Mouse (Mus musculus) embryonic stem cell, embryonic (primary cell): ENCODE results near the gene Pcnp.
"Not testable (repeated sequence)": the region's sequence is repeated elsewhere in the genome, so short reads cannot be mapped to it uniquely, and the experiment has no call there.

Experiments used
- CTCF ChIA-PET, 4 experiments: fragments of 300-600 bp in 2 of 4; fragments of 350-600 bp in 2 of 4; sonication (Branson Sonifier 250); formaldehyde crosslinking; loops; one replicate each; lab custom pipeline; 2022; ENCODE audit warnings: inconsistent platforms in 2 of 4; lab: Charles Lee
- POLR2A ChIA-PET, 4 experiments: fragments of 300-600 bp in 2 of 4; fragments of 350-600 bp in 2 of 4; sonication (Branson Sonifier 250); formaldehyde crosslinking; loops; one replicate each; lab custom pipeline; 2022; ENCODE audit warnings: antibody characterized with exemption in 4 of 4, inconsistent platforms in 1 of 4; lab: Charles Lee

Pcnp gene

GRCm38 (mm10) chr16:56056944-56057590, 27.5 kb upstream of the Pcnp start:
- CTCF ChIA-PET, result interaction anchor here in 2 of 4 experiments (0.7 kb wide), 2 partner anchors 27 to 38 kb away, joined by 3 to 5 read pairs; partner anchors contain the start of gene Pcnp (in 1 of the 2)
- POLR2A ChIA-PET, result interaction anchor here in 2 of 4 experiments (0.6 to 1.4 kb wide), 8 partner anchors 9 to 799 kb away, joined by 3 to 4 read pairs (median 4); partner anchors contain the start of genes Pcnp (in 1 of the 2) and Trmt10c (in 1 of the 2)

- POLR2A ChIA-PET, result interaction anchor here in 1 of 4 experiments (0.8 to 1.5 kb wide), 2 partner anchors 11 to 27 kb away, joined by 3 read pairs; partner anchors contain the start of gene Pcnp
- CTCF ChIA-PET, result interaction anchor here in 1 of 4 experiments (1.7 kb wide), 1 partner anchor 8 kb away, joined by 6 read pairs; no protein-coding TSS in a partner anchor
These were observed 26.4 kb upstream of the Pcnp start for GRCm38 (mm10) chr16:56055911-56056310.

GRCm38 (mm10) chr16:56048038-56048437, 18.5 kb upstream of the Pcnp start, which contains the start of gene Senp7:
TSS of gene Senp7 (plus strand) at chr16:56048338.
- POLR2A ChIA-PET, CTCF ChIA-PET: not testable (repeated sequence)

GRCm38 (mm10) chr16:56038090-56038489, 8.6 kb upstream of the Pcnp start:
- ChIA-PET CTCF (no interaction called here), POLR2A (interaction anchor here in 2 of 4 experiments (0.7 to 2.2 kb wide), 9 partner anchors 9 to 70 kb away, joined by 3 to 10 read pairs (median 4); partner anchors contain the start of gene Pcnp (in 1 of the 2))

- ChIA-PET CTCF (no interaction called here), POLR2A (interaction anchor here in 2 of 4 experiments (0.8 to 2.2 kb wide), 14 partner anchors 8 to 103 kb away, joined by 3 to 10 read pairs (median 4); partner anchors contain the start of genes Cep97 (in 1 of the 2) and Pcnp (in 1 of the 2))
These were observed 7.8 kb upstream of the Pcnp start, which contains the start of gene Trmt10c for GRCm38 (mm10) chr16:56037138-56038010. TSS of gene Trmt10c (minus strand) at chr16:56037819.

GRCm38 (mm10) chr16:56036501-56036900, 7.0 kb upstream of the Pcnp start:
- ChIA-PET POLR2A (interaction anchor here in 2 of 4 experiments (0.6 to 2.2 kb wide), 26 partner anchors 9 to 102 kb away, joined by 3 to 11 read pairs (median 4); partner anchors contain the start of genes Cep97 (in 1 of the 2), Rpl24 (in 1 of the 2) and Zbtb11 (in 1 of the 2)), CTCF (no interaction called here)

GRCm38 (mm10) chr16:56034566-56034965, 5.0 kb upstream of the Pcnp start:
- ChIA-PET CTCF (interaction anchor here in 1 of 4 experiments (1.2 kb wide), 1 partner anchor 30 kb away, joined by 4 read pairs; no protein-coding TSS in a partner anchor), POLR2A (interaction anchor here in 1 of 4 experiments (1.7 to 2.1 kb wide), 3 partner anchors 28 to 65 kb away, joined by 5 to 6 read pairs (median 5); no protein-coding TSS in a partner anchor)

GRCm38 (mm10) chr16:56028722-56029551, 602 bp downstream of the Pcnp start:
- POLR2A ChIA-PET, result interaction anchor here (0.5 to 6.7 kb wide), 74 partner anchors 7 to 827 kb away, joined by 3 to 67 read pairs (median 5); partner anchors contain the start of genes Rpl24 (in 3 of the 4), Nxpe3 (in 2 of the 4), Cep97 (in 1 of the 4) and Tfg (in 1 of the 4)

GRCm38 (mm10) chr16:56027854-56028629, 1.5 kb downstream of the Pcnp start:
- ChIA-PET POLR2A (interaction anchor here (0.6 to 6.7 kb wide), 47 partner anchors 8 to 828 kb away, joined by 3 to 67 read pairs (median 6); partner anchors contain the start of genes Rpl24 (in 3 of the 4), Cep97 (in 2 of the 4), Nxpe3 (in 1 of the 4) and Trmt10c (in 1 of the 4)), CTCF (interaction anchor here in 2 of 4 experiments (1.0 to 2.6 kb wide), 2 partner anchors 36 kb away, joined by 3 to 9 read pairs; no protein-coding TSS in a partner anchor)

More at GRCm38 (mm10) chr16:56028722-56029551, 602 bp downstream of the Pcnp start:
- CTCF ChIA-PET, result interaction anchor here (0.6 to 2.6 kb wide), 7 partner anchors 35 to 103 kb away, joined by 3 to 9 read pairs (median 3); no protein-coding TSS in a partner anchor

GRCm38 (mm10) chr16:56019660-56020059, 9.9 kb downstream of the Pcnp start:
- ChIA-PET POLR2A (interaction anchor here in 3 of 4 experiments (0.6 to 3.9 kb wide), 15 partner anchors 8 to 237 kb away, joined by 3 to 40 read pairs (median 5); partner anchors contain the start of gene Pcnp (in 3 of the 3)), CTCF (interaction anchor here in 2 of 4 experiments (0.8 to 1.2 kb wide), 3 partner anchors 37 to 47 kb away, joined by 3 to 4 read pairs (median 3); no protein-coding TSS in a partner anchor)

GRCm38 (mm10) chr16:56014076-56014475, 15.5 kb downstream of the Pcnp start:
- ChIA-PET CTCF (interaction anchor here in 1 of 4 experiments (0.6 kb wide), 1 partner anchor 49 kb away, joined by 6 read pairs; no protein-coding TSS in a partner anchor), POLR2A (interaction anchor here in 3 of 4 experiments (0.5 to 5.2 kb wide), 20 partner anchors 8 to 58 kb away, joined by 3 to 30 read pairs (median 4); partner anchors contain the start of genes Pcnp (in 2 of the 3) and Trmt10c (in 1 of the 3))

GRCm38 (mm10) chr16:56012789-56013743, 16.5 kb downstream of the Pcnp start:
- ChIA-PET POLR2A (interaction anchor here in 3 of 4 experiments (0.6 to 5.2 kb wide), 15 partner anchors 9 to 257 kb away, joined by 3 to 30 read pairs (median 4); partner anchors contain the start of genes Pcnp (in 2 of the 3) and Trmt10c (in 1 of the 3)), CTCF (interaction anchor here in 2 of 4 experiments (0.6 to 0.9 kb wide), 3 partner anchors 62 to 874 kb away, joined by 3 read pairs; no protein-coding TSS in a partner anchor)

- ChIA-PET POLR2A (interaction anchor here in 3 of 4 experiments (0.5 to 4.2 kb wide), 13 partner anchors 9 to 116 kb away, joined by 3 to 26 read pairs (median 7); partner anchors contain the start of genes Pcnp (in 1 of the 3) and Rpl24 (in 1 of the 3)), CTCF (interaction anchor here in 1 of 4 experiments (0.6 kb wide), 1 partner anchor 56 kb away, joined by 4 read pairs; no protein-coding TSS in a partner anchor)
These were observed 20.7 kb downstream of the Pcnp start for GRCm38 (mm10) chr16:56008862-56009261.

- ChIA-PET CTCF (interaction anchor here in 1 of 4 experiments (1.3 kb wide), 1 partner anchor 58 kb away, joined by 3 read pairs; no protein-coding TSS in a partner anchor), POLR2A (interaction anchor here in 2 of 4 experiments (0.8 to 4.1 kb wide), 15 partner anchors 11 to 37 kb away, joined by 3 to 26 read pairs (median 5); partner anchors contain the start of gene Pcnp (in 2 of the 2))
These were observed 22.7 kb downstream of the Pcnp start for GRCm38 (mm10) chr16:56006798-56007197.
